ENCODE assay signal across 8 mouse cellular contexts in the genomic region with DNA sequence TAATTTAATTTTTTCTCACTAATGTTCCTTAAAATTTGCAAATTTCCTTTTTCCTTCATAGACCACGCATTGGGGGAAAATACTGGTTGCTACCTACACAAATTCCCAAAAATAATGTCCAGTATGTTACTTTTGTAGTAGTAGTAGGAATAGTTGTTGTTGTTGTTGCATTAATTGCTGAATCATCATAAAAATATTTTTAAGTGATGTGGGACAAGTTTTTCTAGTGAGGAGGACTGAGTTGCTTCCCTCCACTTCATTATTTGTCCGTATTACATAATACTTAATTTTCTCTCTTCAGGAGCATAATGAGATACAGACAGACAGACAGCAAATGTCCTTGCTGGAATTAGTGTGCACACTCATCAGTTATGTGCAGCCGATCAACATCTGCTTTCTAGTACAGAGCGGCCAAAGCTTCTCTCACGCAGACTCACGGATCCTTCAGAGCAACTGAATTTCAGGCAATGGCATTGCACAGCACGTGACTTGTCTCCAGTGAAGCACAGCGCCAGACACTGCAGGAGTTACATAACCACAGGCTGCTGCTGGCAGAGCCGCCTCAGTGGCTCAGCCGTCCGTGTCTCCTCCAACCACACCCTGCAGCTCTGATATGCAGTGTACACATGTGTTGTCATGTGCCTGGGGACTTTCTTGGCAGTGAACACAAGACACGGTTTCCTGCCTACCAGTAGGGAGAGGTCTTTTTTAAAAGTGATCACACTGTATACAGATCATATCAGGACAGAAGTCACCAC.
DNase-seq lines count a peak whose midpoint lies in the region; ATAC-seq and TF ChIP-seq lines count a peak whose summit lies in the region.

No protein-coding gene starts in this region.

- H3K9ac ChIP-seq in lung, embryonic 14.5 days: no peak overlapping the region

- no peak for TF ChIP-seq CTCF in lung, embryonic 14.5 days (IDR thresholded peaks at IDR 0.05; ENCODE audit: low read depth)

- 47% methylated on average over 12 of the region's 12 CpGs for WGBS in lung, embryonic 14.5 days

- H3K36me3 ChIP-seq in lung, embryonic 14.5 days (ENCODE audit: insufficient read depth): no peaks in the 10 kb centered on the region

- intact Hi-C loops in heart, postnatal 25 days (cut with DNase I): loop anchor here (1.0 to 5.0 kb wide), 2 partner anchors 109 to 441 kb away; no protein-coding TSS in a partner anchor

- H3K4me3 ChIP-seq in lung, embryonic 14.5 days (ENCODE audit: low read depth, low read length): no peak overlapping the region

- no peak overlapping the region for H3K4me2 ChIP-seq in lung, embryonic 14.5 days

- ATAC-seq in erythroid progenitor cell, adult 5-6 weeks (replicated peaks; ENCODE audit: low FRiP score, poor library complexity, severe bottlenecking): peak; percentile 94
- ATAC-seq in lung, embryonic 14.5 days (ENCODE audit: insufficient read depth): peak; percentile 94

- no peaks in the 10 kb centered on the region for H3K27me3 ChIP-seq in lung, embryonic 14.5 days (ENCODE audit: insufficient read depth, low read length)

- DNase-seq in 416B (ENCODE audit: low read depth): peak; percentile 86
- peak; percentile 71 to 84 for DNase-seq in adrenal gland, adult (ENCODE audit: inconsistent age in 2 of 2, low spot score in 1 of 2)
- DNase-seq in heart, postnatal 25 days (ENCODE audit: low spot score): peak; percentile 88
- peak; percentile 65 to 87 for DNase-seq in layer of hippocampus, adult 18-20 months (ENCODE audit: low spot score in 2 of 2)
- peak; percentile 80 for DNase-seq in lung, embryonic 14.5 days
- peak; percentile 59 for DNase-seq in ovary, adult 18-20 months (ENCODE audit: low spot score)
- peak; percentile 75 for DNase-seq in thymus, postnatal 0 days (ENCODE audit: low spot score)

- H3K9me3 ChIP-seq in lung, embryonic 14.5 days (ENCODE audit: low read depth, low read length): no peaks in the 10 kb centered on the region

- H3K27ac ChIP-seq in lung, embryonic 14.5 days (ENCODE audit: low read depth): no peak overlapping the region

- H3K4me1 ChIP-seq in lung, embryonic 14.5 days (ENCODE audit: insufficient read depth): no peaks in the 10 kb centered on the region; the same call in 1 of the 2 replicates
